Mouse (Mus musculus): Measurements from ENCODE around the gene Crybb3. TPM values are rescaled to one million over a fixed set of nuclear protein-coding genes. Genes with fewer than 3 reads are reported as not detected.

The Crybb3 gene
- total RNA-seq, 1 experiment, result 1.2 TPM

DNA sequence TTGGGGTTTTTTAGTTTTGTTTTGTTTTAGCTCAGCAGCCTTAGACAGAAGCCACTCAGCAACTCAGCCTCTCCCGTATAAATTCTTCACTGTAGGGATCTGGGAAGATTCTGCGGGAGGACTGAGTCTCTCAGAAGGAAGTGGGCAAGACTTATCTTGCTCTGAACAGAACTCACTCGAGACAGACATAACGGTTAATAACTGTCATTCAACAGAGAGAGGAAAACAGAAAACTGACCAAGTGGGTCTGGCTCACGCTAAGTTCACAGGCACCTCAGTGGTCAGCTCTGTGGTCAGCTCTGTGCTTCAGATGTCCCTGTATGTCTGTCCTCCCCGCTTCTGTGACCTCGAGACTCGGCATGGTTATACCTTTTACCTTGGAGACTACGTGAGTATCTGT lies 37.9 kb upstream of the Crybb3 start:
- Histone ChIP-seq H3K27ac (ENCODE audit: insufficient read depth, low read depth, low read length, poor library complexity, severe bottlenecking) (no peak overlapping the region), H3K9me3 (ENCODE audit: control insufficient read depth, insufficient read depth, low read depth, low read length) (no peaks in the 10 kb centered on the region), H3K4me1 (ENCODE audit: control insufficient read depth in 2 of 2, insufficient read depth in 2 of 2, low read length in 2 of 2, poor library complexity in 1 of 2) (peaks cover 6 to 50% of the 10 kb centered on the region in 2 experiments; a peak in 3 of 4 replicates), H3K4me3 (ENCODE audit: insufficient read depth in 1 of 2, low read depth in 1 of 2, low read length in 2 of 2, poor library complexity in 1 of 2, severe bottlenecking in 1 of 2) (no peak overlapping the region), H3K36me3 (ENCODE audit: control insufficient read depth, insufficient read depth, low read length, poor library complexity, severe bottlenecking) (no peaks in the 10 kb centered on the region), H3K9ac (ENCODE audit: insufficient read depth, low read depth, low read length, poor library complexity, severe bottlenecking) (no peak overlapping the region)
- DNase-seq (ENCODE audit: low read depth, low spot score), result no peak
- TF ChIP-seq ZC3H11A (IDR thresholded peaks at IDR 0.05; ENCODE audit: borderline replicate concordance, low read depth, low read length) (no peak), MAFK (IDR thresholded peaks at IDR 0.05; ENCODE audit: insufficient read depth, low read depth, low read length) (no peak), HCFC1 (IDR thresholded peaks at IDR 0.05; ENCODE audit: borderline replicate concordance, insufficient read depth, low read length) (no peak), ZNF384 (IDR thresholded peaks at IDR 0.05; ENCODE audit: low read depth, low read length) (no peak), CHD2 (IDR thresholded peaks at IDR 0.05; ENCODE audit: low read depth, low read length) (no peak)
- in situ Hi-C loops (cut with MboI; ENCODE audit: low sequenced_read_pairs in 2 of 2, unreplicated experiment in 2 of 2), result no loop called here

DNA sequence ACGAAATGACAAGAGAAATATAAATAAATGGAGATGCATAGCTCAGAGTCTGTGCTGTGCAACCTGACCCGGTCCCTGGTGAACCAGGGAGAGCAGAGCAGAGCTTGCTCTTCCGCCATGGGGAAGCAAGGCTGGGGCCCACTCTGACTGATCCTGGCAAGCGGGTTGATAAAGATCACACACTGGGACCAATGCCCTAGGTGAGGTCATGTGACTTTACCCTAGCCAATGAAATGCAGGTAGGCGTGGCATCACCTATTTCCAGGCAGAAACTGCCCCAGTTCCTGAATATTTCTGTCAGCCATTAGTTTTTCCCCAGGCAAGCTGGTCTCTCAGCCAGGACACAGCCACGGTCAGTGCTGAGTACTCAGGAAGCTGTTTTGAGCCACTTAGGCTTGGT lies 37.3 kb upstream of the Crybb3 start:
- Histone ChIP-seq H3K9ac (ENCODE audit: insufficient read depth, low read depth, low read length, poor library complexity, severe bottlenecking) (peak overlapping the region; percentile 41; the same call in 1 of the 2 replicates), H3K4me1 (ENCODE audit: control insufficient read depth in 2 of 2, insufficient read depth in 2 of 2, low read length in 2 of 2, poor library complexity in 1 of 2) (peaks cover 6 to 53% of the 10 kb centered on the region in 2 experiments; a peak in 3 of 4 replicates), H3K4me3 (ENCODE audit: insufficient read depth in 1 of 2, low read depth in 1 of 2, low read length in 2 of 2, poor library complexity in 1 of 2, severe bottlenecking in 1 of 2) (no peak overlapping the region), H3K9me3 (ENCODE audit: control insufficient read depth, insufficient read depth, low read depth, low read length) (no peaks in the 10 kb centered on the region), H3K27ac (ENCODE audit: insufficient read depth, low read depth, low read length, poor library complexity, severe bottlenecking) (no peak overlapping the region), H3K36me3 (ENCODE audit: control insufficient read depth, insufficient read depth, low read length, poor library complexity, severe bottlenecking) (no peaks in the 10 kb centered on the region)
- in situ Hi-C loops (cut with MboI; ENCODE audit: low sequenced_read_pairs in 2 of 2, unreplicated experiment in 2 of 2), result no loop called here
- DNase-seq (ENCODE audit: low read depth, low spot score), result peak; percentile 53
- TF ChIP-seq CHD2 (IDR thresholded peaks at IDR 0.05; ENCODE audit: low read depth, low read length) (peak; percentile 83), ZC3H11A (IDR thresholded peaks at IDR 0.05; ENCODE audit: borderline replicate concordance, low read depth, low read length) (no peak), HCFC1 (IDR thresholded peaks at IDR 0.05; ENCODE audit: borderline replicate concordance, insufficient read depth, low read length) (no peak)

DNA sequence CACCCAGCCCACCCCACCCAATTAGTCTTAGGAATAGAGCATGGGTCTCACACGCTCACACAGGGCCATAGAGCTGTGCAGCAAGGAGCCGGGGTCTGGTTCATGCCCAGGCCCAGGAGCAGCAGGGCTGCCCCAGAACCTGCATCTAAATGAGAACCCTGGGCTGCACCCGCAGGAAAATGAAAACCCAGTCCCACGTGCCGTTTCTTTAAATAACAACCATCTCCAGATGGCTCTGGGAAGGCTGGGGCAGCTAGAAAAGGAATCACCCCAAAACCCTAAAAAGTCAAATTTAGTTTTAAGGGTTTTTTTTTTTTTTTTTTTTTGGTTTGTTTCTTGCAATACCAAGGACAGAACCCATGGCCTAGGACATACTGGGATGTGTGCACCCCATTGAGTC lies 36.0 kb upstream of the Crybb3 start:
- H3K9ac ChIP-seq (ENCODE audit: insufficient read depth, low read depth, low read length, poor library complexity, severe bottlenecking), result no peak overlapping the region
- peaks cover 4 to 55% of the 10 kb centered on the region in 2 experiments; a peak in 2 of 4 replicates for H3K4me1 ChIP-seq (ENCODE audit: control insufficient read depth in 2 of 2, insufficient read depth in 2 of 2, low read length in 2 of 2, poor library complexity in 1 of 2)
- no peak for TF ChIP-seq ZNF384 (IDR thresholded peaks at IDR 0.05; ENCODE audit: low read depth, low read length)
- no peak for TF ChIP-seq HCFC1 (IDR thresholded peaks at IDR 0.05; ENCODE audit: borderline replicate concordance, insufficient read depth, low read length)
- TF ChIP-seq CHD2 (IDR thresholded peaks at IDR 0.05; ENCODE audit: low read depth, low read length), result no peak
- no peak for TF ChIP-seq MAFK (IDR thresholded peaks at IDR 0.05; ENCODE audit: insufficient read depth, low read depth, low read length)
- no peak for TF ChIP-seq ZC3H11A (IDR thresholded peaks at IDR 0.05; ENCODE audit: borderline replicate concordance, low read depth, low read length)
- in situ Hi-C loops (cut with MboI; ENCODE audit: low sequenced_read_pairs in 2 of 2, unreplicated experiment in 2 of 2), result no loop called here
- no peak overlapping the region for H3K27ac ChIP-seq (ENCODE audit: insufficient read depth, low read depth, low read length, poor library complexity, severe bottlenecking)
- H3K4me3 ChIP-seq (ENCODE audit: insufficient read depth in 1 of 2, low read depth in 1 of 2, low read length in 2 of 2, poor library complexity in 1 of 2, severe bottlenecking in 1 of 2), result no peak overlapping the region
- H3K36me3 ChIP-seq (ENCODE audit: control insufficient read depth, insufficient read depth, low read length, poor library complexity, severe bottlenecking), result no peaks in the 10 kb centered on the region
- H3K9me3 ChIP-seq (ENCODE audit: control insufficient read depth, insufficient read depth, low read depth, low read length), result no peaks in the 10 kb centered on the region
- no peak for DNase-seq (ENCODE audit: low read depth, low spot score)

DNA sequence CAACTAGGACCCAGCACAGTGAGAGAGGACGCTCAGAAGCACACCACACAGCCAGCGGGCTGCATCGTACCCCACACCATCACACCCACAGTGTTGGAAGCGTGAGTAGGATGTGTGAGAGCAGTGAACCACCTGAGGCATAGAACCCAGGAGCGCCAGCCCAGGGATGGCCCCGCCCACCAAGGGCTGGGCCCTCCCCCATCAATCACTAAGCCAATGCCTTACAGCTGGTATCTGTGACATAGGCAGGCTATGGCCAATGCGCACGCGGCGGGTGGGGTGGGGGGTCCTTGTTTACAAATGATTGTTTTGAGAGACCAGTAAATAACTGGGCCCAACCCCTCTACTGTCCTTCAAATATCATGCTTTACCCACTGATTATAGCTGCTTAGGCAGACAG lies 34.5 kb upstream of the Crybb3 start:
- in situ Hi-C loops (cut with MboI; ENCODE audit: low sequenced_read_pairs in 2 of 2, unreplicated experiment in 2 of 2), result no loop called here
- no peak for DNase-seq (ENCODE audit: low read depth, low spot score)
- Histone ChIP-seq H3K4me3 (ENCODE audit: insufficient read depth in 1 of 2, low read depth in 1 of 2, low read length in 2 of 2, poor library complexity in 1 of 2, severe bottlenecking in 1 of 2) (peak overlapping the region in 1 of 2 experiments; percentile 46; a peak in 2 of 4 replicates), H3K27ac (ENCODE audit: insufficient read depth, low read depth, low read length, poor library complexity, severe bottlenecking) (no peak overlapping the region), H3K36me3 (ENCODE audit: control insufficient read depth, insufficient read depth, low read length, poor library complexity, severe bottlenecking) (no peaks in the 10 kb centered on the region), H3K9me3 (ENCODE audit: control insufficient read depth, insufficient read depth, low read depth, low read length) (no peaks in the 10 kb centered on the region), H3K9ac (ENCODE audit: insufficient read depth, low read depth, low read length, poor library complexity, severe bottlenecking) (no peak overlapping the region), H3K4me1 (ENCODE audit: control insufficient read depth in 2 of 2, insufficient read depth in 2 of 2, low read length in 2 of 2, poor library complexity in 1 of 2) (peaks cover 3 to 46% of the 10 kb centered on the region in 2 experiments; a peak in 2 of 4 replicates)
- no peak for TF ChIP-seq CHD2 (IDR thresholded peaks at IDR 0.05; ENCODE audit: low read depth, low read length)

All from ES-E14 (cell line).